Mouse (Mus musculus): Measurements from ENCODE around the gene Bex1. TPM values are rescaled to one million over a fixed set of nuclear protein-coding genes. Genes with fewer than 3 reads are reported as not detected.
"Not testable (repeated sequence)": the region's sequence is repeated elsewhere in the genome, so short reads cannot be mapped to it uniquely, and the experiment has no call there.

The Bex1 gene
- 10 to 100 TPM; 13.9 to 15.0 TPM for total RNA-seq (2021)
- long read RNA-seq, experiment 1, partial matches to known transcripts: 0 of 5 reads
- long read RNA-seq, experiment 1, other reads (novel, unspliced or antisense): 4 of 5 reads
- long read RNA-seq, experiment 2, transcript Bex1-201 (3 exons, 866 nt): major isoform, 13 of 22 reads
- long read RNA-seq, experiment 2, partial matches to known transcripts: 1 of 22 reads
- long read RNA-seq, experiment 2, other reads (novel, unspliced or antisense): 8 of 22 reads

DNA sequence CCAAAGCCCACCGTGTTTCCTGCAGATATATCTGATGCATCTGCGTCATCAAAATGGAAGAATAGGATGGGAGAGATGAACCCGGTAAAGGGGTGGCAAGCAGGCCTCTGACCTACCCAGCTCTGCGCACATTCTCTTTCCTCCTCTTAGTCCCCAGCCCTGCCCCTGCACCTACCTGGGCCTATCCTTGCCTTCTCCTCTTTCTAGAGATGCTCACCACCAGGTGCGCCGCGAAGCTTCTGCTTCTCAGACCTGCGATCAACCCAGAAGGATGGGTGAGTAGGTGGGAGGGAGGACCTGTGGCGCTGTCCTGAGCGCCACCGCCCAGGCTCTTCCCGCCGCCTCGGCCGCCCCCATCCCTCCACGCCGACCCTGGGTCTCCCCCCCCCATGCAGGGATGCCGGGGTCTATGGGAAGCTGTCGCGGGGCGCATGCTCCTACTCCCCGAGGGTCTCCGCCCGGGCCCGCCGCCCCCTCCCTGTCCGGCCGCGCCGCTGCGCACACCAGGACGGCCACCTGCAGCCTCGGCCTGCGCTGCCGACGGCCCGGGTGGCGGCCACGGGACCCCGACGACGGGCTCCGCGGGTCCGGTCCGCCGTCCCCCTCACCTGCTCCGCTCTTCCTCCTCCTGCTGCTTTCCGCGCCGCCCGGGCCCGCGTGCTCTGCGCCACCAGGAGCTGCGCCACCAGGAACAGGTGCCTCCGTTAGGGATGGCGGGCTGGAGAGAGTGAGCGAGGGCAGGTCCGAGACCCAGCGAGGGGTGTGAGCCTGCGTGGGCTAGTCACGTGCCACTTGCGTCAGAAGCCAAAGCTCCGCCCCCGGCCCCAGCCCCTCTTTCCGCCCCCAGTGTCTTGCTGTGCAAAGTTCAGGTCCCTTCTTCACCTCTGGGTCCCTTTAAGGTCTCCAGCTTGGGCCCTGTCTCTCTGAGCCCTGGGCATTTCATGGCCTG lies at the start of gene Bex1, which contains the start of gene Tceal7:
Gene Bex1, minus strand, starts transcription at position 785 of the 949 bp plus-strand sequence.
Gene Tceal7, plus strand, starts transcription at position 51 of the 949 bp plus-strand sequence.
- intact Hi-C loops (cut with DNase I); DNase-seq: not testable (repeated sequence)
- H3K27ac ChIP-seq: peak within 1 kb of the TSS; percentile 57
- peak within 1 kb of the TSS; percentile 55 for H3K4me3 ChIP-seq

DNA sequence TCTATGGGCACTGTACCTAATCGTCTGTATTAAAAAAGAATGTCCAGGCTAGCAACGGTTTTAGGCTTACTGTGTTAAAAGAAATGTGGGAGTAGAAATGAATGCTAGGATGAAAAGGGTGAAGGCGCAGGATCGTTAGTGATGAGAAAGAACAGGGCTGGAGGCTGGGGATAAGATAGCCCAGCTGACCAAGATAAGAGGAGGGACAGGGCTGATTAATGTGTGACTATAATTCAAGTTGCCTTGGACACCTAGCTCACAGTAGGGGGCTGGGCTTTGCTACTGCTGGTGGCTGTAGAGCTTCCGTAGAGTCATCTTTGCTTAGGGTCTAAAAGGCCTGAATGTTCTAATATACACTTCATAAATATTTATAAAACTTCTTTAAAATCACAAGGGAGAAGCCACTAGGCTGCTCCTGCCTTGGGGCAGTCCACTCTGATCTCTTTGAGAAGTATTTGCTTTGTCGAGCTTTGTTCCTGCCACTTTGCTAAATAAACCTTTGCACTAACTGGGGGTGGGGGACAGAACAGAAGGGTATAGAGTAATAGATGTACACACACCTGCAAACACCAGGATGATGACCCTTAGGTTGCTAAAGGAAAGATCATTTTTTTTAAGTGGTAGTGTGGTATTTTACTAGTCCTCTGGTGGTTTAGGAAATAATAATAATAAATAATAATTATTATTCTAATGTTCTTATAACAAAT lies 36.9 kb upstream of the Bex1 start:
- Histone ChIP-seq H3K4me3 (no peak overlapping the region), H3K27ac (no peak overlapping the region)
- intact Hi-C loops (cut with DNase I): no loop called here
- DNase-seq: no peak
- TF ChIP-seq CTCF (IDR thresholded peaks at IDR 0.05): no peak

DNA sequence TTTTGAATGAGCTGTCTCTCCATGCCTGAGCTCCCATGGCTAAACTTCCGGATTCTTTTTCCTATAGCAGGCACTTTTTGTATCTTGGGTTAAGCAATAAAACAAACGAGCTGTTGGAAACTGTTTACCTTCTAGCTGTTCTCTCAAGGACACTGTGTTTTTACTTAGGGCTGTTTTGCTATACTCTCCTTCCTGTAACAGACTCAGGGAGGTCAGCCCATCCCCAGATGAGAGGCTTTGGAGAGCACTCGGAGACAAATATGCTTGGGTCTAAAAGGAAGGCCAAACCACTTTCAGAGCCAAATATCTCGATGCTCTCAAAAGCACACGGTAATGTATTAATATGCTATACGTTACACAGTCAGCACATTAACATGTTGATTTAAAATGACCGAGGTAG lies 34.4 kb upstream of the Bex1 start:
- no peak overlapping the region for H3K27ac ChIP-seq
- intact Hi-C loops (cut with DNase I): no loop called here
- TF ChIP-seq CTCF (IDR thresholded peaks at IDR 0.05): no peak
- no peak overlapping the region for H3K4me3 ChIP-seq
- no peak for DNase-seq

DNA sequence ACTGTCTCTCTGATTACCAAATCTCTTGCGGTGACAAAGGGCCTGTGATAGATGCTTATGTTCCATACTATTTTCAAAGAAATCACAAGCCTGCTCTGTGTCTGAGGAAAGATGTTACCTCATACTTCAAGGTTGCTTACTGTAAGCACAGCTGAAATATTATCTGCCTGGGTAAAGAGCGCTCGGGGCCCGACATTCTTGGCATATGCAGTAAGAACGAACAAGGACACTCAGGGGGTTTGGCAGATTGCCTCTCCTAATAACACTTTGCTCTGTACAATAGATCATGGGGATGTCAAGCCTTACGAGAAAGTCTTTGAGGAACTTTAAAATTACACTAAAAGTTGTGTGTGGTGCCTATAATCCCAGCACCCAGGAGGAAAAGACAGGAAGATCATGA lies 33.5 kb upstream of the Bex1 start:
- intact Hi-C loops (cut with DNase I): no loop called here
- no peak for TF ChIP-seq CTCF (IDR thresholded peaks at IDR 0.05)
- no peak for DNase-seq
- Histone ChIP-seq H3K27ac (no peak overlapping the region), H3K4me3 (no peak overlapping the region)

DNA sequence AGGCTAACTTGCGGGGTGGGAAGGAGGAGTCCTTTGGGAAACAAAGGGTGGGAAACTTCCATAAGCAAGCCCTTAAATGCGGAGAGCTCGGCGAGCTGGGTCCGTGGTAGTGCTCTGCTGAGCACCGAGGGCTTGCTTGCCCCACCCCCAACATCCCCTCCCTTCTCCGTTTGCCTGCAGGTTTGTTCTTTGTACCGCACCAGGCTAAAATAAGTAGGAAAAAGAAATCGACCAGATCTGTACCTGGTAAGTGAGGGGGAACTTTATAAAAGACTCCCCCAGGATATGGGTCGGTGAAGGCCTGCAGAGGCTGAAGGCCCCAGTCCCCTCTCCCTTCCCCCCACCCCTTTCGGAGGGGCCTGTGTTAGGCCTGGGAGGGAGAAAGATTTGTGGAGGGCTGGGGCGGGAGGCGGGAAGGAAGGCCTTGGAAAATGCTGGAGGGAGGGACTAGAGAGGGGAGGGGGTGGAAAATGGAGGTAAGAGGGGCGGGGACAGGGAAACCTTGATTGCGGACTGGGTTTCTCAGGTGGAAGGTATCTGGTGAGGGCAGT lies 30.3 kb upstream of the Bex1 start:
- Histone ChIP-seq H3K27ac (peak overlapping the region; percentile 74), H3K4me3 (peak overlapping the region; percentile 78)
- intact Hi-C loops (cut with DNase I): no loop called here
- TF ChIP-seq CTCF (IDR thresholded peaks at IDR 0.05): no peak
- DNase-seq: peak; percentile 25

DNA sequence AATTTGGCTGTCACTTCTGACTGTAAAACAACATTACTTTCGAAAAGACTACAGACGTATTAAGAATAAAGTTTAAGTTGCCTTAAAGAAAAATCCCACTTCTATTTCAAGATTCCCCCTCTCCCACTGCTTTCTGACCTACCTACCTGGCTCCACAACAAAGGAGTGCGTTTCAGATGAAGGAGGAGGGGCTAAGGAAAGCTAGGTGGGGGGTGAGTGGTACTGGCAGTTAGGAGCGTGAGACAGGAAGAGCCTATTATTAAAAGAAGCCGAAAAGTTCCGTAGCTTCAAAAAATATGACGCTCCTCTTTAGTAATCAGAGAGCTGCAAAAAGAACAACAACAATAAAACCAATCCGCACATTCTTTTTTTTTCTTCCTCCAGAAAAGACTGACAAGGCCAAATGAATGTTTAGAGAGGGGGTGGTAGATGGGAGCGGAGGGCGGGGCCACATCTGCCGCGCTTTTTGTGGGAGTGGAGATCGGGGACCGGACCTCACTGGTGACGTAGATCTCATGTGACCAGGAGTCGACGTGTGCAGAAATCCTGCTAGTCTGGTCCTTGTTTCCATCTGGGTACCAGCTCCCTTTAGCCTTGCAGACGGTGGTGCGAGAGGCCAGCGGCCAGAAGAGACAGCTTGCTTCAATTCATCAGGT lies 29.4 kb upstream of the Bex1 start, which contains the start of gene Tceal9:
Gene Tceal9, plus strand, starts transcription at position 506 of the 656 bp plus-strand sequence.
- no peak for TF ChIP-seq CTCF (IDR thresholded peaks at IDR 0.05)
- intact Hi-C loops (cut with DNase I): no loop called here
- H3K4me3 ChIP-seq: peak within 1 kb of the TSS; percentile 78
- H3K27ac ChIP-seq: peak within 1 kb of the TSS; percentile 74
- DNase-seq: peak; percentile 77

DNA sequence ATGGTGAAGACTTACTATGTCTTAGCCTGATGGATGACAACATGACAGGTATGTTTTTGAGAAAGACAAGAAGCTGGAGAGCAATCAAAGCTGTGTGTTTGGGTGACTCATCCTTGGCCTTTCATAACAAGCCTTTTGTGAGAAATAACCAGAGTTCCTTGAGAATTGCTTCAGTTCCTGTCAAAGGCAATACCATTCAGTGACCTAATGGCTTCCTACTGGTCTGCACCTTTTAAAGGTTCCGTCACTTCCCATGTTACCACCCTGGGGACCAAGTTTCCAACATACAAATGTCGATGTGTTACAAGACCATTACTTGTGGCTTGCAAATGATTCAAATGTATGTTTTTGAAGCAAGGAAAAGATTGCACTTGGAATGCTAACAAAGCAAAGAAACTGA lies 27.9 kb upstream of the Bex1 start:
- TF ChIP-seq CTCF (IDR thresholded peaks at IDR 0.05): no peak
- intact Hi-C loops (cut with DNase I): no loop called here
- no peak for DNase-seq
- no peak overlapping the region for H3K4me3 ChIP-seq
- no peak overlapping the region for H3K27ac ChIP-seq

DNA sequence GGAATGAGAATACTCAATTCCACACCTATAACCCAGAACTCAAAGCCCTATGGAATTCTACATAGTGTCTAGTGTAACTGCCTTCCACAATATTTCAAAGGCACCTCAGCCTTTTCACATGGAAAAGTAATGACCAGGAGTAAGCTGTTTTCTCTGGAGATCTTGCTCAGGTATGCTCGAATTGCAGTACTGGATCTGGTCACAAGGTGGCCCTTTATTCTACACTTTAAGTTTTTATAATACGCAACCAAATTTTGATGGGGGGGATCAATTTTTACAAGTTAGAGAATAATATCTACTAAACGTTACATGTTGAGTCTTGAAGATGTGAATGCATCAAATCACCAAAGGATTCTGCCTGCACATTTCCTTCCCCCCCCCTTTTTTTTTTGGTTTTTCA lies 22.8 kb upstream of the Bex1 start:
- peak; percentile 68 for TF ChIP-seq CTCF (IDR thresholded peaks at IDR 0.05)
- no peak overlapping the region for H3K4me3 ChIP-seq
- no peak for DNase-seq
- intact Hi-C loops (cut with DNase I): loop anchor here (1.0 kb wide), 1 partner anchor 83 kb away; no protein-coding TSS in a partner anchor
- H3K27ac ChIP-seq: no peak overlapping the region

DNA sequence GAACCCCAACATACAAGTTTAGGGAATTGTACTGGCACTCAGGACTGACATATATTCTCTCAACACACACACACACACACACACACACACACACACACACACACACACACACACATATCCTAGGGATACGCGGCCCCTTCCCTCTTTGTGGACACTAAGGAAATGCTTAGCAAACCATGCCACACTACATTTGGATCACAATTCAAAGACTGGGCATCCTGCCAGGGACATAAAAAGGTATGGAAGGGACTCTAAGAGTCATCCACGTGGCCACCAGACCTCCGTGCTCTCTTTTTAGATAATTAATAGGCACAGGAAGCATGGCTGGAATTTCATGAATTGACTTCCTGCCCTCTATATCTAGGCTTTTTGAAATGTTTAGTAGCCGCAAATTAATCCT lies 12.5 kb upstream of the Bex1 start:
- intact Hi-C loops (cut with DNase I): no loop called here
- TF ChIP-seq CTCF (IDR thresholded peaks at IDR 0.05): no peak
- Histone ChIP-seq H3K27ac (no peak overlapping the region), H3K4me3 (no peak overlapping the region)
- DNase-seq: no peak

DNA sequence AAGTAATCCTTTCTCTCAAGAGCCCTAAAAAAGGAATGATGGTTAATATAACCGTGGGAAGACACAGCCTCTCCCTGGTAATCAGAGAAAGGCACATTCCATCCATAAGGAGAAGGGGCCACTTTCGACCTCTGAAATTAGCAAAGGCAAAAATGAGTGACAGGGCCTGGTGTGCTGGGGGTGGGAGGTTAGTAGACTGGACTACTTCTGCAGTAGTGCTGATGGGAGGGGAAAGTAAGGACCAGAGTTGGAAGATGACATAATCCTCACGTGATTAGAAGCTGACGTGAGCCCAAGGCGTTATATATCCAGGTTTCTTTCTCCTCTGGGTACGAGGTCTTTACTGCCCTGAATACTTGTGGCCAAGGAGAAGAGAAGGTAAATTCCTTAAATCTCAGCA lies 8.4 kb upstream of the Bex1 start:
- DNase-seq: peak; percentile 40
- Histone ChIP-seq H3K27ac (peak overlapping the region; percentile 53), H3K4me3 (no peak overlapping the region)
- intact Hi-C loops (cut with DNase I): no loop called here
- TF ChIP-seq CTCF (IDR thresholded peaks at IDR 0.05): no peak

DNA sequence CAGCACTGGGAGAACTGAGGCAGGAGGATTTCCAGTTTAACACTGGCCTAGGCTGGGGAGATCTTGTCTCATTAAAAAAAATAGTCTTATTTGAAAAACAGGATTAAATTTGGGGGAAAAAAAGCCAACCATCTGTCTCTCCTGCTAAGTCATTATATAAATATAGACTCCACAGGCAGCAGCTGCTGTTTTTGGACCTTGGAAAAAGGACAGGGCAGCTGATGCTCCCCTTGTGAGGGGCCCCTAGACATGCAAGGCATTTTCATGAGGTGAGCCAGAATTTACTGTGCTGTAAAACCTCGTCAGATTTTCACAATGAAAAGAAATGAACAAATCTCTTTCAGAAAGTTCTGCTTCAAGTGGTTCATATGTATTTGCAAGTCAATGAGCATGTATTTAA lies 990 bp upstream of the Bex1 start:
- DNase-seq: peak; percentile 30
- no peak for TF ChIP-seq CTCF (IDR thresholded peaks at IDR 0.05)
- H3K4me3 ChIP-seq: no peak overlapping the region
- intact Hi-C loops (cut with DNase I): no loop called here
- H3K27ac ChIP-seq: peak overlapping the region; percentile 57; the same call in 1 of the 2 replicates

DNA sequence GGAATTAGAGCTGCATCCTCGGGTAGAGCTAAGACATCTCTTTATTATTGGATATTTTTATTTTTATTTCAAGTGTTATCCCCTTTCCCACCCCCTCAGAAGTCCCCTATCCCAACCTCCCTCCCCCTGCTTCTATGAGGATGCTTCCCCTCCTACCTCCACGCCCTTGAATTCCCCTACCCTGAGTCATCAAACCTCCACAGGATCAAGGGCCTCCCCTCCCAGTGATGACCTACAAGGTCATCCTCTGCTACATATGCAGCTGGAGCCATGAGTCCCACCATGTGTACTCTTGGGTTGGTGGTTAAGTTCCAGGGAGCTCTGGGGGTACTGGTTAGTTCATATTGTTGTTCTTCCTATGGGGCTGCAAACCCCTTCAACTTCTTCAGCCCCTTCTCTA lies 1.9 kb downstream of the Bex1 start:
- no peak for DNase-seq
- no peak for TF ChIP-seq CTCF (IDR thresholded peaks at IDR 0.05)
- intact Hi-C loops (cut with DNase I): no loop called here
- Histone ChIP-seq H3K27ac (no peak overlapping the region), H3K4me3 (no peak overlapping the region)
